Mouse (Mus musculus) forebrain, postnatal 0 days (tissue): ENCODE measurements at regions not wholly inside any gene's neighbourhood (a gene's known extent, or its start where the extent isn't known, plus 50 kb on each side); places are given as distances from the start of the nearest gene placed in this dataset.

ENCODE experiments used
- ATAC-seq: fragments of 200-750 bp; cut with Nextera tagmentation; 2 replicates; pipeline ENCODE4 v1.8.0; 2017; ENCODE audit warnings: mild to moderate bottlenecking, moderate library complexity
- DNase-seq: peaks from one replicate; pipeline ENCODE4 v3.0.0-alpha.2; 2015
- H3K27ac ChIP-seq: fragments of 300-500 bp; sonication (generic); 2 replicates; pipeline ENCODE4 v1.5.1; 2014; ENCODE audit warnings: low read depth, mild to moderate bottlenecking, antibody characterized with exemption, low read length, moderate library complexity, mixed read lengths
- H3K27me3 ChIP-seq: fragments of 300-500 bp; sonication (generic); 2 replicates; pipeline ENCODE4 v1.6.1; 2014; ENCODE audit warnings: mild to moderate bottlenecking, low read length, mixed read lengths; ENCODE audit not compliant: insufficient read depth
- H3K36me3 ChIP-seq: fragments of 300-500 bp; sonication (generic); 2 replicates; pipeline ENCODE4 v1.6.1; 2014; ENCODE audit warnings: mild to moderate bottlenecking, moderate library complexity; ENCODE audit not compliant: insufficient read depth
- H3K4me1 ChIP-seq: fragments of 300-500 bp; sonication (generic); 2 replicates; pipeline ENCODE4 v1.6.1; 2014; ENCODE audit warnings: antibody characterized with exemption; ENCODE audit not compliant: insufficient read depth
- H3K4me2 ChIP-seq: fragments of 300-500 bp; sonication (generic); 2 replicates; pipeline ENCODE4 v1.6.1; 2014; ENCODE audit warnings: low read depth, mild to moderate bottlenecking, moderate library complexity
- H3K4me3 ChIP-seq: fragments of 300-500 bp; sonication (generic); 2 replicates; pipeline ENCODE4 v1.5.1; 2014; ENCODE audit warnings: low read depth, low read length, mixed read lengths
- H3K9ac ChIP-seq: fragments of 300-500 bp; sonication (generic); 2 replicates; pipeline ENCODE4 v1.6.1; 2014; ENCODE audit warnings: mild to moderate bottlenecking
- H3K9me3 ChIP-seq: fragments of 300-500 bp; sonication (generic); 2 replicates; pipeline ENCODE4 v1.6.1; 2016; ENCODE audit warnings: low read length
- CTCF ChIP-seq: sonication (generic); IDR thresholded peaks from 2 replicates; pipeline ENCODE4 v1.5.1; 2016; ENCODE audit warnings: antibody characterized with exemption, control low read depth, low read depth
- WGBS: fragments of 180-500 bp; shearing (Covaris S2); extraction: QIAGEN DNeasy Blood & Tissue Kit; methylation state at CpG from one replicate; pipeline ENCODE4 v1.1.7; 2014; 5-methylcytosine and 5-hydroxymethylcytosine counted together

DNA sequence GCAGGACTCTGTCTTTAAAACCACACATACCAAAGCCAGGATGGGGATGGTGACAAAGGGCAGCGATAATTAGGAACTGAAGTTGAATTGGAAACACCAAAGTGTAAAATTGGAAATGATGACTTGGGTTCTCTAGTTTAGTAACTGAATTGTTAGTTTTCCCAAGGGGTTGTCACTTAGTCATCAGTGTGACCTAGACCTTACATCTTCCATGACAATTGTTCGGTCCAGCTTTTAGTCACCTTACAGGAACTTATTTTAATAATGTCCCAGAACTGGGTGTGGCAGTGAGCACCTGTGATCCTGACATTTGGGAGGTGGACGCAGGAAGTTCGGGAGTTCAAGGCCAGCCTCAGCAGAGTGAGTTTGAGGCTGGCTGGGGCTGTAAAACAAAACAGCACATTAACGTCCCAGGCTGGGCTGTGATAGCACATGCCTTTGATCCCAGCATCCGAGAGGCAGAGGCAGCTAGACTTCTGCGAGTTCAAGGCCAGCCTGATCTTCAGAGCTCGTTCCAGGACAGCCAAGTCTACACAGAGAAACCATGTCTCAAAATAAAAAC lies 81.9 kb upstream of the Hes1 start:
- no peaks in the 10 kb centered on the region for H3K36me3 ChIP-seq
- no peak overlapping the region for H3K27ac ChIP-seq
- ATAC-seq (no peak), DNase-seq (no peak)
- WGBS = 87% methylated on average over 8 of the region's 8 CpGs
- TF ChIP-seq CTCF = no peak
- no peaks in the 10 kb centered on the region for H3K9me3 ChIP-seq
- no peak overlapping the region for H3K9ac ChIP-seq
- no peak overlapping the region for H3K4me2 ChIP-seq
- H3K27me3 ChIP-seq = no peaks in the 10 kb centered on the region
- no peak overlapping the region for H3K4me3 ChIP-seq
- 0 out of 2 replicates have a peak, but pooled peaks cover 4% of the 10 kb centered on the region for H3K4me1 ChIP-seq

DNA sequence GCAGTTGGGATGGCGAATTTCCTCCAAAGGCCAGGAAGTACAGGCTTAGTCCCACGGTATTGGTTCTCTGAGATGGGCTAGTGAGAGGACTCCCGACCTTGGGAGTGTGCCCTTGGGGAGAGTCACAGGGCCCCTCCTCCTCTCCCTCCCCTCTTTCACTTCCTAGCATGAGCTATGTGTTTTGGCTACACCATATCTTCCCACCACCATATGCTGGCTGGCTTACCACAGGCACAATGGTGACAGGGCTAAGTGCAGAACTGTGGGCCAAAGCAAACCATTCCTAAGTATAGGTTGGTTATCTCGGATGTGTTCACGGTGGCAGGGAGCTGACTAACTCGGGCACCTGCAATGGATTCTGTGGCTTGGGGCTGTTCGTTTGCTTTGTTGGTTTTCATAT lies 81.0 kb upstream of the Hes1 start:
- H3K9me3 ChIP-seq = no peaks in the 10 kb centered on the region
- 78% methylated on average over 7 of the region's 7 CpGs for WGBS
- no peak overlapping the region for H3K27ac ChIP-seq
- no peak overlapping the region for H3K9ac ChIP-seq
- H3K4me2 ChIP-seq = no peak overlapping the region
- no peak for TF ChIP-seq CTCF
- H3K4me1 ChIP-seq = 0 out of 2 replicates have a peak, but pooled peaks cover 4% of the 10 kb centered on the region
- DNase-seq (no peak), ATAC-seq (no peak)
- no peaks in the 10 kb centered on the region for H3K36me3 ChIP-seq
- no peaks in the 10 kb centered on the region for H3K27me3 ChIP-seq
- H3K4me3 ChIP-seq = no peak overlapping the region

DNA sequence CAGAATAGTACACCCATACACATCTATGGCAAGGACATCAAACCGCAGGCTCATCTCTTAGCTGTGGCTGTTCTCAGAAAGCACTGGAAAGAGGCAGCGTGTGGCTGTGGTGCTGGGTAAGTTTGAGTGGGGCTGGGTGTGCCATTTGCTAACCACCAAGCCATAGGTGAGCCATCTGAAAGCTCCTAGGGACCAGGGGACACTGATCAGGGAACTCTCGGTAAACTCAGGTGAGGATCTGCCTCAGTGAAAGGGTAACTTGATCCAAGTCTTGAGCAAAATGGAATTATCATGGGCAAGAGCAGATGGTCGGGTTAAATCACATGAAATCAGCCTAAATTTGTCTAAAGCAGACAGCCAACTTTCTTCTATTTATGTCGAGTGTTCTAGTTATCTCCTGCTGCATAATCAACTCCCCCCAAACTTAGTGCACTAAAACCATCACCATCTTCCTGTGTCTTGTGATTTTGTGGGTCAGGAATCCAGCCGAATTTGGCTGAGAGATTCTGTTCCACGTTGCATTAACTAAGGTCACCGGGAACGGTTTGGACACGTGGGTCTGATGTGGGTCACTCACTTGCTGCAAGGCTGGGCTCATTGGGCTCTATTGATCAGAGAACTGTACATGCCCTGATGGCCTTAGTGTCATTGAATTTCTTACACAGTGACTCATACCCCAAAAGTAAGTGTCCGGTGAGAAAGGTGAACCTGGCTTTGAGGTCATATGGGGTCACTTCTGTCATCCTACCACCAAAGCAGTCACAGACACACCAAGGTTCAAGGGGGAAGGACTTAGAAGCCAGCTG lies 78.9 kb upstream of the Hes1 start:
- Histone ChIP-seq H3K27me3 (no peaks in the 10 kb centered on the region), H3K36me3 (no peaks in the 10 kb centered on the region), H3K4me2 (no peak overlapping the region), H3K4me1 (0 out of 2 replicates have a peak, but pooled peaks cover 4% of the 10 kb centered on the region), H3K27ac (no peak overlapping the region), H3K9ac (no peak overlapping the region), H3K4me3 (no peak overlapping the region), H3K9me3 (no peaks in the 10 kb centered on the region)
- ATAC-seq = no peak
- no peak for DNase-seq
- TF ChIP-seq CTCF = no peak
- 79% methylated on average over 11 of the region's 11 CpGs for WGBS

DNA sequence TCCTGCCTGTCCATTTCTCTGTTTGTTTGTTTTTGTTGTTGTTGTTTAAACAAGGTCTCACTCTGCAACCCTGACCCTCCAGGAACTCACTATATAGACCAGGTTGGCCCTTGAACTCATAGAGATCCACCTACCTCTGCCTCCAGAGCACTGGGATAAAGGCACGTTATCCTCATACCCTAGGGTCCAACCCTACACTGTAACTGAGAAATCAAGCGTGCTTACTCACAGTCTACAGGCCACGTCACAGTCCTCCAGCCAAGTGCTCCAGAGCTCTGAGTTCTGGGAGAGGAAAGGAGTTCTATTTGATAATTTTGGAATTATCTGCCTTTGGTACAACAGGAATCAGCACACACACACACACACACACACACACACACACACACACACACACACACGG lies 76.6 kb upstream of the Hes1 start:
- Histone ChIP-seq H3K9me3 (no peaks in the 10 kb centered on the region), H3K9ac (no peak overlapping the region), H3K4me3 (no peak overlapping the region), H3K36me3 (no peaks in the 10 kb centered on the region), H3K27me3 (no peaks in the 10 kb centered on the region), H3K4me1 (0 out of 2 replicates have a peak, but pooled peaks cover 4% of the 10 kb centered on the region), H3K4me2 (no peak overlapping the region), H3K27ac (no peak overlapping the region)
- ATAC-seq (no peak), DNase-seq (no peak)
- 87% methylated on average over 4 of the region's 4 CpGs for WGBS
- no peak for TF ChIP-seq CTCF

DNA sequence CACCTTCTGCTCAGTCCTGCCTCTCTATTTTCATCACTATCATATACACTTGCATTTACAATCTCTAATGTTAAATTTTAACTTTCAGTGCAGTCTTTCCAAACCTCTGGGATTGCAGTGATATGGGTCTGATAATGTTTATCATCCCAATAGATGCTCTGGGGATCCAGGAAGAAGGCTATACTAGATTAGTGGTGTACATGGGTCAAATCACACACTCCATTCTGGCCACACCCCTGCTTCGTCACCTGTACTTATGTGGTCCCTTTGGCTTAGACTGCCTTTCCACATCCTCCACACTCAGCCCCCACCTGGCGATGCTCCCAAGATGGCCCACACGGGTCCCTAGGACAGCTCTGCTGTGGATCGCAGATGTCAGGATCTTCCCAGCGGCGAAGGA lies 76.2 kb upstream of the Hes1 start:
- ATAC-seq (no peak), DNase-seq (no peak)
- H3K27ac ChIP-seq = no peak overlapping the region
- no peak for TF ChIP-seq CTCF
- H3K27me3 ChIP-seq = no peaks in the 10 kb centered on the region
- H3K4me1 ChIP-seq = 0 out of 2 replicates have a peak, but pooled peaks cover 4% of the 10 kb centered on the region
- no peak overlapping the region for H3K9ac ChIP-seq
- no peak overlapping the region for H3K4me3 ChIP-seq
- no peaks in the 10 kb centered on the region for H3K9me3 ChIP-seq
- WGBS = 98% methylated on average over 6 of the region's 6 CpGs
- no peak overlapping the region for H3K4me2 ChIP-seq
- H3K36me3 ChIP-seq = no peaks in the 10 kb centered on the region

DNA sequence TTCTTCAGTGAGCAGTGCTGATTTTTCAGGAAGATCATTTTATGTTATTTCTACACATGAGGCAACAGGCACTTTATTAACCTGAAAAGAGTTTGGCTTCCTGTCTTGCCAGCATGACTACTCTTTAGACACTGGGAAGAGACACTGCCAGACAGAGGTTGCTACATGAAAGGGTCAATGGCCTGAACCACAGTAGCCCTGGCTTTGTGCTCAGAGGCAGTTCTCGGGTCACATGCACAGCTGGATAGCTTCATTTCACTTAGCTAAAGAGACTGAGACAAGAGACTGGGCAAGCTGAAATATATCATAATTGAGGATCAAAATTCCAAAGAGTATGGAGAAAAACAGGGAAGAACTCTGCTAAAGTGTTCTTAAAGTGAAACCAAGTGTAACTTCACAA lies 74.9 kb upstream of the Hes1 start:
- DNase-seq = no peak
- Histone ChIP-seq H3K27ac (no peak overlapping the region), H3K27me3 (no peaks in the 10 kb centered on the region), H3K4me3 (no peak overlapping the region), H3K4me2 (no peak overlapping the region), H3K9ac (no peak overlapping the region), H3K36me3 (no peaks in the 10 kb centered on the region), H3K4me1 (0 out of 2 replicates have a peak, but pooled peaks cover 4% of the 10 kb centered on the region), H3K9me3 (no peaks in the 10 kb centered on the region)
- no peak for TF ChIP-seq CTCF
- 60% methylated on average over 1 of the region's 1 CpGs for WGBS
- ATAC-seq = no peak

DNA sequence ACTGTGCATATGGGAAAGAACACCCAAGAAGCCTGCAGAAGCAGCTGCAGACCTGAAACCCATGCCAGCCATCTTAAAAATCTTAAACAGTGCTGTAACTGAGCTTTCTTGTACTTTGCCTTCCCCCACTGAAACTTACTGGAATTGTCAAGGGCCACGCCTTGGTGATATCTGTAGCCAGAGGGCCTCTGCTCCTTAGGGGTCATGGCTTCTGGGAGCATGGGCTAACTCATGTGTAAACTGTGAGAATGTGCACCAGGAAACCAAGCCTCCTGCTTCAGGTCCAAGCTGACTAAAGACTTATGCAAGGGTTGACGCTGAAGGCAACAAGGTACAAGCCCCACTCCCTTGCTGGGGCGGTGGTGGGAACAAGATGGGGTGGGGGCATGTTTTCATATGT lies 73.8 kb upstream of the Hes1 start:
- H3K9me3 ChIP-seq = no peaks in the 10 kb centered on the region

More for the DNA sequence above, 73.8 kb upstream of the Hes1 start:
- 0 out of 2 replicates have a peak, but pooled peaks cover 4% of the 10 kb centered on the region for H3K4me1 ChIP-seq
- ATAC-seq (no peak), DNase-seq (no peak)
- no peak overlapping the region for H3K4me2 ChIP-seq
- no peak overlapping the region for H3K27ac ChIP-seq
- no peaks in the 10 kb centered on the region for H3K36me3 ChIP-seq
- no peak for TF ChIP-seq CTCF
- WGBS = 80% methylated on average over 3 of the region's 3 CpGs
- no peak overlapping the region for H3K9ac ChIP-seq
- H3K4me3 ChIP-seq = no peak overlapping the region
- no peaks in the 10 kb centered on the region for H3K27me3 ChIP-seq
